Mouse (Mus musculus) ES-E14 (cell line): ENCODE results near the gene Rybp.

Experiments used
- CHD2 ChIP-seq: IDR thresholded peaks from 2 replicates; pipeline ENCODE4 v1.6.1; 2014; ENCODE audit warnings: mild to moderate bottlenecking, low read depth, low read length, inconsistent platforms
- HCFC1 ChIP-seq: IDR thresholded peaks from 2 replicates; pipeline ENCODE4 v1.6.1; 2012; ENCODE audit warnings: low read length, inconsistent platforms, borderline replicate concordance; ENCODE audit not compliant: insufficient read depth
- ZC3H11A ChIP-seq: IDR thresholded peaks from 2 replicates; pipeline ENCODE4 v1.6.1; 2012; ENCODE audit warnings: low read depth, mild to moderate bottlenecking, inconsistent platforms, low read length, borderline replicate concordance

DNA sequence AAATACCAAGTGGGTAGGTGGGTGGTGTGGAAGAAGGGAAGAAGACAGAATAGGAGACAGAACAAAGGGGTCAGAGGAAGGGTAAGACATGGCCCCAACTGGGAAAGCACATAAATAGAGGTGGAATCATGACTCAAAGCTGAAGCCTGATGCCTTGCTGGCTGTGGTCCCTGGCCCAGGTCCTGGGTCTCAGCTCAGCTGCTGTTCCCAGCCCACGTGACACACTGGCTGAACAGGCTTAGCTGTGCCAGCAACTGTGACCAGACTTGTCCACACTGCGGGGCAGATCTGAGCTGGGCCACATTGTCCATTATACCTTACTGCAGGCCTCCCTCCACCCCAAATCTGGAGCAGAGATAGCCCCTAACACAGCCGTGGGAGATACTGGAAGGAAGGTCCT is 103.9 kb downstream of the Rybp start:
- no peak for TF ChIP-seq ZC3H11A
- TF ChIP-seq HCFC1, result no peak
- no peak for TF ChIP-seq CHD2
